Mouse (Mus musculus) heart, postnatal 0 days (tissue): ENCODE results near the gene Obox6.

Experiments
- CTCF ChIP-seq: IDR thresholded peaks from 2 replicates; pipeline ENCODE4 v1.5.1; 2016; ENCODE audit warnings: antibody characterized with exemption, control low read depth, low read depth
- EP300 ChIP-seq: IDR thresholded peaks from 2 replicates; pipeline ENCODE4 v1.6.1; 2016; ENCODE audit warnings: antibody characterized with exemption, low read depth

DNA sequence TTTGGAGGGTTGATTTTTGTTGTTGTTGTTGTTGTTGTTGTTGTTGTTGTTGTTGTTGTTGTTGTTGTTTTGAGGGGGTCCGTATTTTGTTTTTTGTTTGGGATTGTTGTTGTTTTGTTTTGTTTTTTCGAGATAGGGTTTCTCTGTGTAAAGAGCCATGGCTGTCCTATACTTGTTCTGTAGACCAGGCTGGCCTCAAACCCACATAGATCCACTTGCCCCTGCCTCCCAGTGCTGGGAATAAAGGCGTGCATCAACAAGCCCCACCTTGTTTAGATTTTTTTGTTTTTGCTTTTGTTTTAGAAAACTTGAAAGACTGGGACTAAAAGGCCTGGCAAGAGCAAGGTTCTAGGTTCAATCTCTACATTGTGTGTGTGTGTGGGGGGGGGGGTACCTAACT is 42.4 kb upstream of the Obox6 start:
- TF ChIP-seq EP300 (no peak), CTCF (no peak)
